Mouse (Mus musculus) adrenal gland, adult 2 months (tissue): ENCODE data around the gene Bach1. TPM values are rescaled to one million over a fixed set of nuclear protein-coding genes. Genes with fewer than 3 reads are reported as not detected.

ENCODE experiments used
- DNase-seq: peaks from one replicate; pipeline ENCODE4 v3.0.0; 2021
- long read RNA-seq: library from polyadenylated mRNA; stranded (forward); transcript quantifications from one replicate; pipeline ENCODE4 v2.0.0, GENCODE M21; 2021
- polyA plus RNA-seq: library from polyadenylated mRNA; depleted of rRNA; stranded (reverse); fragments of >200 nt; gene quantifications from 2 replicates; pipeline ENCODE4 v1.2.3, GENCODE M21; 2012; rRNA removed
- total RNA-seq, 2 experiments: library from RNA; stranded (reverse); gene quantifications; 2 replicates each; pipeline ENCODE4 v1.2.3; 2021

The Bach1 gene
- total RNA-seq (10 to 100 TPM; 14.3 to 25.7 TPM), polyA plus RNA-seq (4.2 and 5.6 TPM in 2 replicates)
- long read RNA-seq, partial matches to known transcripts = 0 of 1 reads
- long read RNA-seq, other reads (novel, unspliced or antisense) = 0 of 1 reads

DNA sequence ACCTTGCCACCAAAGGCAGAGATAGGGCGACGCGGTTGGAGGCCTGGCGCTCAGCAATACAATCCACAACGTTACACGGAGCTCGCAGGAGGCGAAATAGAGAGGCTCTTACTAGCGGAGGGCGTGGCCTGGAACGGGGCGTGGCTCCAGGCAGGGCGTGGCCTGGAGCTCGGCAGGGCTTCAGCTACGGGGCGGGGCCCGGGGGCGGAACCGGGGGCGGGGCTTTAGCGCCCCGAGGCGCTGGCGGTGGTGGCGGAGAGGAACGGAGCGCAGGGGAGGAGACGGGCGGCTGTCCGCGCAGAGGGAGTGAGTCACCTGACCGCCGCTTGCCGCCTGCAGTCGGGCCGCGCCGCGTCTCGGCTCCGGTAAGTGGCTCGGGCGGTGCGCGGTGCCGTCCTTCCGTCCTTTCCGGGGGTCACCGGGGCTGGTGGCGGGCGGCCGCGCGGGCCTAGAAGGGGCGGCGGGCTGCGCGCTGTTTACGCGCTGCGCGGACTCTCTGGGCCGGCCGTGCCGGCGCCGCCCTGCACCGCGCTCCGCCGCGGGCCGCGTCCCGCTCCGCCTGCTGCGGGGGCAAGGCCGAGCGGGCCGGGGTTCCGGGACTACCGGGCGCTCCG is at the start of gene Bach1:
Gene Bach1, plus strand, starts transcription at position 254 of the 614 bp plus-strand sequence.
- DNase-seq = peak; percentile 97

DNA sequence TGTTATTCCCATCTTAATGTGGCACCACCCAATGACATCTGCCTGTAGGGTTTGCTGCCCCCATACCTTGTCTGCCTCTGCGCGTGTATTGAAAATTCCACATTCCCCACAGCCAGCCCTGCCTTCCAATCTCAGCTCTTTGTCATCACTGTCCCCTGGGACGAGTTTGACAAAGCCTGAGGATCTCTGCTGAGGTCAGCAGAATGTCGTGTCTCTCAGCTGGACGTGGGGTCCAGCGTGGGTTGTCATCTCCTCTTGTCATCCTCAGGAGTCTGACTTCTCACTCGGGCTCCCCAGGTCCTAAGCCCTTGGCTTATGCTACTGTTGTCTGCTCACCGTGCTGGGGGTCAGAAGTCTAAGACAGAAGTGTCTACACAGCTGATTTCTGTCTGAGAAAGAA is 46.4 kb upstream of the Bach1 start:
- DNase-seq = no peak

DNA sequence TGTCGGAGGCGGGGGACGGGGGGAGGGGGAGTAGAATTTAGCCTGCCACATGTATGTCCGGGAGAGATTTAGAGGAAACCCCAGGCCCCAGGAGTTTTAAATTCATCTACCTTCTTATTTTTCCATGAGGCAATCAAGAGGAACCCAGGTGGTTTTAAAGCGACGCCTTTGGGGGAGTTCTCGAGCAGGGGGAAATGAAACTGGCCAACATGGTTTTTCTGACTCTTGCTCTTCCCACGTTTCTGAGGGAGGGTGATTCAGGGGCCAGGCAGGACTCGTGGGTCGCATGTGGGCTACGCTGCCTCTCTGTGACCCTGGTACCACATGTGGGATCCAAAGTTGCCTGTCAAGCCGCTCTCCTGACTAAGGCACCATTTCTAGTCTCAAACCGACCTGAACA is 45.8 kb upstream of the Bach1 start:
- no peak for DNase-seq

GRCm38 (mm10) chr16:87654016-87654575 is 44.6 kb upstream of the Bach1 start:
- no peak for DNase-seq

DNA sequence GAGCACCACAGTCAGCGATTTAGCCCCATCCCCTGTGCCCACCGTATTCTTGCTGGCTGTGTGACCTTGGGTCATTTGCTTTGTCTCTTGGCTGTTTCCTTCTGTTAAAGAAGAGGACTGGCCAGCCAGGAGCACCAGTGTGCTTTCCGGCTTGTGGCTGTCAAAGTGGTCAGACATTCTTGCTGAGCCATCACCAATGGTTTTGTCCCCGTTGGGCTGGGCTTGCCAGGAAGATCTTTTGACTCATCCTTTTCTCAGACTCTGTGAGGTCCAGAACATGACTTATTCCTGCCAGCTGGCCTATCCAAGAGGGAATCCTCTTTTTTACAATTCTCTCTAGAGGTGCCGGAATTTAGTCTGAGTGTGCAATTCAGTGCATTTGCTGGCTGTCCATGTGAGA is 43.7 kb upstream of the Bach1 start:
- DNase-seq = peak; percentile 48

DNA sequence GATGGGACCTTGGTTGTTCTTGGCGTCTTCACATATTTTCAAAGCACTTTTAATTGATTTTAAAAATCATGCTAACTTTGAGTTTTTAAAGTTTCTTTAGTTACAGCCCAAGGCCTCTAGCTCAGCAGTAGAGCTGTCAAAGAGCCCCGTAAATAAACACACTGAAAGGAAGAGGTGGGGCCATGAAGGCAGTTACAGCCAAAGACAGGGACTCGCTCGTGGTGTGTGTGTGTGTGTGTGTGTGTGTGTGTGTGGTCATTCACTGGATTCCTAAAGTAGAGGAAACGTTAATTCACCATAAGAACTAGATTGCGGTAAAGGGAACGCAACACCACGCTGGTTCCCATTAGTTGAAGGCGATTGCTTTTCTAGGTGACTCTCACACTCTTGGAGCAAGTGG is 43.2 kb upstream of the Bach1 start:
- no peak for DNase-seq

DNA sequence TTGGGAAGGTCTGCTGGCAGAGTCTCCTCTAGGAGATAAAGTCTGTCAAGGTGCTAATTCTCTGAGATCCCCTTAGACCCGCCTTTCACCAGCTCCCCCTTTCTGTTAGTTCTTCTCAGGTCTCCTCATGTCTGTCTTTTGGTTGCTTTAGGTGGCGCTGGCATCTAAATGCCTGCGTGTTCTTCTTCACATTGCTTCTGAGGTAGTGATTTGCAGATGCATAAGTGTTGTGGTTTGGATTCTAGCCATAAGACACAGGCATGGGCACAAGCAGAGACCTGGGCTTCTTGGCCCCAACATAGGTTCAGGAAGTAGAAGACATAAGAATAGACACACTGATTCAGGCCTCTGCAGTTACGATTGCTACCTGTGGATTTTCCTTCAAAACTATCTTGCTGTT is 42.0 kb upstream of the Bach1 start:
- no peak for DNase-seq

- DNase-seq = no peak
Observed at GRCm38 (mm10) chr16:87657291-87657690, 41.5 kb upstream of the Bach1 start.

GRCm38 (mm10) chr16:87661024-87661471 is 37.7 kb upstream of the Bach1 start:
- DNase-seq = peak; percentile 52

GRCm38 (mm10) chr16:87661636-87662035 is 37.1 kb upstream of the Bach1 start:
- DNase-seq = no peak

DNA sequence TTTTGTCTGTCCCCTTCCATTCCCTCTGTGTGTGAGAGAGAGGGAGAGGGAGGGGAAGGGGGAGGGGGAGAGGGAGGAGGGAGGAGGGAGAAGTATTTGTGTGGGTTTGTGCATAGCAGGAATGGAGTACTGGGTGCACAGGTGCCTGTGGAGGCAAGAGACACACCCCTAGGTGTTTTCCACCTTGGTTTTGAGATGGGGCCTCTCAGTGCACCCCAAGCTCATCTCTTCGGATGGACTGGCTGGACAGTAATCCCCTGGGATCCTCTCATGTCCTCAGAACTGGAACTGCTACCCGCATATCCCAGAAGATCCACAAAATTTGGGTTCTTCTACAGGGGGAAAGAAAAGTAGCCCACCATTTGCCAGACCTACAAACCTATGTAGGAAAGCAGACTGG is 36.2 kb upstream of the Bach1 start:
- no peak for DNase-seq

DNA sequence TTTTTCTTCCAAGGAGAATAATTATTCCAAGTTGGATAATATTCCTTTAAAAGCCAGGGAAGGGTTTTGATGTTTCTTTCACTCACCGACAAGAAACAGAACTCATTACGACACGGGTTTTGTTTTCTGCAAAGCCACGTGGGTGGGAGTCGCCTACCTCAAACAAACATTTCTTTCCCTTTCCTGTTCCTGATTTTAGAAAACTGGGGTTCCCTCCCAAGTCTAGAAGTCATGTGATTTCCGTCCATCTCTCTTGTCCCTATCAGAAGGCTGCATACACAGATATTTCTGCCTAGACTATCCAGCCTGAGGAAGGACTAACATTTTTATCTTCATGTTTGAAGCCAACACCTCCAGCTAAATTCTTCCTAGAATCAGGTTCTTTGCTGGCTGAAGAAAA is 34.9 kb upstream of the Bach1 start:
- DNase-seq = peak; percentile 38

DNA sequence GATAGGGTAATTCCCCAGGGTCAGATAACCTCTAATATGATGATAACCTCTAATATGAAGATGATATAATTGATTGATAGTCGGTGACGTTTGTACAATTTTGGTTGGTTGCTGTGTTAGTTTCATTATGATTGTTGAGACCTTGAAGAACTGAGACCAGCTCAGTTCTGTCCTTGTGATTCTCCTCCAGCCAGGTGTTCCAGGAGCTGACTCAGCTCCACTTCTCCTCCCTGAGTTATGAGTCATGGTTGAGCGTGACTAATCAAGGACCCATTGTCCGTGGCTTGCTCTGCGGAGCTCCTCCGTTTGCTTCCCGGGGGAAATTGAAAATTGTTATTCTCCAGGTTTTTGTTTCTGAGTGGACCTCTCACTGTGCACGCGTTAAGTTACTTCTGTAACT is 33.5 kb upstream of the Bach1 start:
- DNase-seq = peak; percentile 83

DNA sequence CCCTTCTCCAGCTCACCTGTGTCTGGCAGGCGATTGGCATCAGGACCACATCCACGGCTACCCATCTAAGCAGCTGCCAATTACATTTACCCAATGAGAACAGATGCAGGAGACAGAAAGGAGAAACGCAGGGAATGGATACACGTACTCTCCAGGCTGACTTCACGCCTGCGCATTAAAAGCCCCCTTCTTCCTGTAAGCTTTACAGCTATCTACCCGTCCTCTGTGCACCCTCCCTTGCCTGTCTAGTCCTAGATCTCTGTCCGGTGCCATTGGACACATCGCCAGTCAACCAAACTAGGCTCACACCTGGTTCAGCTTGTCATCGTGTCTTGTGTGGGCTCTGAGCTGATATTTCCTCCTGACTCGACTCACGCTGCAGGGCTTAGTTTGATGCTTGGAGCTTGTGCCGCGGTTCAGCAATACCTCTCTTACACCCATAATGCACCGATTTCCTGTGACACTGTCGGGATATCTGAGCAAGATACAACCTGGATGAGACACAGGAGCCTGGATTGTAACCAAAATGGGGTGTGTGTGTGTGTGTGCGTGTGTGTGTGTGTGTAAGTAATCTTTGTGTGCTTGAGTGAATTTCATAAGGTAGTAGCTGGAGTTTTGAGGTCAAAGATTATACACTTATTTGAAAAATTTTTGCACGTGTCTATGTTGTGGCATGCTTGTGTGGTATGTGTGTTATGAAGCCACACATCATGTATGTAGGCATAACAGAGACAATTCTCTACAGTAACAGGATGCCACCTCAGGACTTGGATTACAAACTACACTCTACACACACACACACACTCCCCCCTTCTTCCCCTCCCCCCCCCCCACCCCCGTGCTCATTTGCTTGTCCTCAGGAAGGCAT is 32.8 kb upstream of the Bach1 start:
- DNase-seq = no peak

DNA sequence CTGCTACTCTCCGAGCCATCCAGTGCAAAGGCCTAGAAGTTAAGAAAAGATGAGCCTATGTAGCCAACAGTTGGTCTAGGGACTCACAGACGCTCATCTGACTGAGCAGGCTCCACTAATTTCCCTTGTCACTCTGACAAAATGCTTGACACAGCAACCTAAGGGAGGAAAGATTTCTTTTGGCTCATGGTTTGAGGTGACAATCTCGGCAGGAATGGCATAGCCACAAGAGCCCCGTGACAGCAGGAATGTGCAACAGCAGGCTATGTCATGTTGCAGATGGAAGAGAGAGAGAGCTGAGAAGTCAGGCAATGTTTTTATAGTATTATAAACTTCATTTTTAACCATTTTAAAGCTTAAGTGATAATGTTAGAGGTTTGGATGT is 32.1 kb upstream of the Bach1 start:
- no peak for DNase-seq

- no peak for DNase-seq
Observed at GRCm38 (mm10) chr16:87668002-87668401, 30.7 kb upstream of the Bach1 start.

GRCm38 (mm10) chr16:87670091-87670820 is 28.5 kb upstream of the Bach1 start:
- no peak for DNase-seq

DNA sequence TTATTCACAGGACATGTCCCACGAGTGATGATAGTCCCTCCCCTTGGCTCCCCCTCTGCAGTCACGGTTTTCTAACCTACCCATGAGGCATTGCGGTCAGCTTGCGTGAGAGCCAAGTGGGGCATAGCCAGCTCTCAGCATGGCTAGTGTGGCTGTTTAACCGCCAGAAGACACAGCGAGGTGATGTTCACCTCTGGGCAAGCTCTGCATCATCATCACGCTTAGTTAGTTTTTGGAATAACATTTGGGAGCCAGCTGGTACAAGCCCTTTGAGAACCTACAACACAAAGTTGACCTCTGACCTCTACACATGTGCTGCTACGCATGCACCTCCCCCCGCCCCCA is 28.0 kb upstream of the Bach1 start:
- no peak for DNase-seq

- DNase-seq = peak; percentile 37
Observed at GRCm38 (mm10) chr16:87671336-87671735, 27.4 kb upstream of the Bach1 start.

DNA sequence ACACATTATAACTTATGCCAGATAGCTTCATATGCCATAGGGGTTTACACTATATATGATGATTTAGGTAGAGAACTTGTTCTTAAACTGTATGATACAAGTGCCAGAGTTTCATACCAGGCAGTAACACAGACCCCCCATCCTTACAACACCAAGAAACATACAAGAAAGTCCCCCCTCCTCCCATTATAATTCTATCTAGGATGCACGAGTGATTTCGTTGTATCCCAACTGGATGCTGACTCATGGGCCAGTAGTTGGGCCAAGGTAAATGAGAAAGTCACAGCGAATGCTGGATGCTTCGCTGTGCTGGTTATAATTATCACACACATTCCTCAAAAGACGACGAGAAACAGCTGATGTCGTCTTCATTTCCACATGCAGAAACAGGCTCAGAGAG is 25.6 kb upstream of the Bach1 start:
- no peak for DNase-seq

DNA sequence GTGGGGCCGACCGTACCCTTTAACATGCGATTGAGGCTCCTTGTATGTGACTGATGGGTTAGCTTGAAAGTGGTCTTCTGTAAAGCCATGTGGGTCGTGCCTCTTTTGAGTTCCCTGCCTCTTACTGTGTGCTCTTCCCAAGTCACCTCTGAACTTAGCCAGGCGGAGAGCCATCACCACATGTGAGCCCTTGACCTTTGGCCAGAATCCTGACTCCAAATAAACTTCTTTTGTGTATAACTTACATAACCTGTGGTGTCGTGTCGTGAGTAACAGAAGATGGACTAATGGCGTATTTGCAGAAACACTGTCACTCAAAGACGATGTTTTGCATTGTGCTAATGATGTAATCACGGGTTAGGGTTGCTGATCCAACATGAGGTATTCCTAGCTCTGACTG is 22.6 kb upstream of the Bach1 start:
- no peak for DNase-seq

DNA sequence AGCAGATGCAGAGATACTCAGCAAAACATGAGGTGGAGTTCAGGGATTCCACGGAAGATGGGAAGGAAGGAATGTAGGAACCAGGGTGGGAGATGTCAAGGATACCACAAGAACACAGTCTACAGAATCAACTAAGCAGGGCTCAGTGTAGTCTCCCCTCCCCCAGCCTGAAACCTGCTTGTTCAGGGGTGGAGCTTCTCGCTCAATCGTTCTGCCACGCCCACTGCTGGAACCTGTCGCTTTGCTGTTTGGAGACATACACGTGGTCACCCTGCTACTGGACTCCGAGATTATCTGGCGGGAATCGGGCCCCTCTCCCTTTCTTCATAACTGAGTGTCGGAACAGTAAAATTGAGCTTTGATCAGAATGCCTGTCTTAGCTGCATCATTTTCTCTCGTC is 20.1 kb upstream of the Bach1 start:
- no peak for DNase-seq
